Mouse (Mus musculus) liver, embryonic 14.5 days (tissue): ENCODE measurements around the gene Atp5f1.

Source experiments
- CTCF ChIP-seq: IDR thresholded peaks from 2 replicates; pipeline ENCODE4 v1.5.1; 2016; ENCODE audit warnings: antibody characterized with exemption, low read depth, control low read depth
- EP300 ChIP-seq: IDR thresholded peaks from 2 replicates; pipeline ENCODE4 v1.6.1; 2016; ENCODE audit warnings: antibody characterized with exemption, low read depth

GRCm38 (mm10) chr3:106000707-106001375, 40.9 kb upstream of the Atp5f1 start:
- TF ChIP-seq EP300 (no peak), CTCF (no peak)
